Mouse (Mus musculus) kidney, postnatal 0 days (tissue): ENCODE measurements at regions not wholly inside any gene's neighbourhood (a gene's known extent, or its start where the extent isn't known, plus 50 kb on each side); places are given as distances from the start of the nearest gene placed in this dataset.
A peak's percentile ranks its signal among the peaks of the same experiment; 100 is the strongest.
"Not testable (repeated sequence)": the region's sequence is repeated elsewhere in the genome, so short reads cannot be mapped to it uniquely, and the experiment has no call there.

Source experiments
- ATAC-seq: fragments of 200-750 bp; cut with Nextera tagmentation; replicated peaks from 2 replicates; pipeline ENCODE4 v1.8.0; 2017; ENCODE audit warnings: low read depth, moderate number of reproducible peaks, moderate TSS enrichment, moderate library complexity; ENCODE audit not compliant: low FRiP score
- DNase-seq: peaks from one replicate; pipeline ENCODE4 v3.0.0-alpha.2; 2016; ENCODE audit warnings: low spot score
- H3K27ac ChIP-seq: fragments of 300-500 bp; sonication (generic); 2 replicates; pipeline ENCODE4 v1.5.1; 2014; ENCODE audit warnings: mild to moderate bottlenecking
- H3K27me3 ChIP-seq: fragments of 300-500 bp; sonication (generic); 2 replicates; pipeline ENCODE4 v1.6.1; 2014; ENCODE audit warnings: low read length, mixed read lengths; ENCODE audit not compliant: insufficient read depth
- H3K36me3 ChIP-seq: fragments of 300-500 bp; sonication (generic); 2 replicates; pipeline ENCODE4 v1.6.1; 2014; ENCODE audit warnings: low read length, mixed read lengths; ENCODE audit not compliant: insufficient read depth
- H3K4me1 ChIP-seq: fragments of 300-500 bp; sonication (generic); replicated peaks from 2 replicates; pipeline ENCODE4 v1.6.1; 2014; ENCODE audit warnings: antibody characterized with exemption, low read length, mixed read lengths; ENCODE audit not compliant: insufficient read depth
- H3K4me2 ChIP-seq: fragments of 300-500 bp; sonication (generic); 2 replicates; pipeline ENCODE4 v1.6.1; 2014; ENCODE audit warnings: mild to moderate bottlenecking, low read length, moderate library complexity, mixed read lengths
- H3K4me3 ChIP-seq: fragments of 300-500 bp; sonication (generic); replicated peaks from 2 replicates; pipeline ENCODE4 v1.5.1; 2014; ENCODE audit warnings: low read depth, low read length
- H3K9ac ChIP-seq: fragments of 300-500 bp; sonication (generic); 2 replicates; pipeline ENCODE4 v1.6.1; 2014; ENCODE audit warnings: low read depth, low read length
- H3K9me3 ChIP-seq: fragments of 300-500 bp; sonication (generic); replicated peaks from 2 replicates; pipeline ENCODE4 v1.6.1; 2016; ENCODE audit warnings: low read length, inconsistent platforms, mixed read lengths
- CTCF ChIP-seq: IDR thresholded peaks from 2 replicates; pipeline ENCODE4 v1.5.1; 2016; ENCODE audit warnings: antibody characterized with exemption, low read depth, mild to moderate bottlenecking, moderate library complexity
- WGBS: fragments of 180-500 bp; shearing (Covaris S2); extraction: QIAGEN DNeasy Blood & Tissue Kit; methylation state at CpG from one replicate; pipeline ENCODE4 v1.1.7; 2014; 5-methylcytosine and 5-hydroxymethylcytosine counted together

GRCm38 (mm10) chr12:32122915-32123314 is 61.8 kb upstream of the Prkar2b start:
- Histone ChIP-seq H3K36me3 (no peaks in the 10 kb centered on the region), H3K4me2 (no peak overlapping the region), H3K27me3 (no peaks in the 10 kb centered on the region), H3K4me1 (no peaks in the 10 kb centered on the region), H3K27ac (no peak overlapping the region), H3K4me3 (no peak overlapping the region), H3K9ac (no peak overlapping the region), H3K9me3 (no peaks in the 10 kb centered on the region)
- ATAC-seq (no peak), DNase-seq (no peak)
- TF ChIP-seq CTCF = no peak
- WGBS = 69% methylated on average over 2 of the region's 2 CpGs

GRCm38 (mm10) chr12:32122007-32122406 is 60.9 kb upstream of the Prkar2b start:
- not testable (repeated sequence) for H3K4me3 ChIP-seq, H3K4me2 ChIP-seq, H3K4me1 ChIP-seq, H3K27me3 ChIP-seq, H3K36me3 ChIP-seq, ATAC-seq, H3K9ac ChIP-seq, H3K27ac ChIP-seq, H3K9me3 ChIP-seq, DNase-seq
- WGBS = 87% methylated on average over 1 of the region's 1 CpGs

DNA sequence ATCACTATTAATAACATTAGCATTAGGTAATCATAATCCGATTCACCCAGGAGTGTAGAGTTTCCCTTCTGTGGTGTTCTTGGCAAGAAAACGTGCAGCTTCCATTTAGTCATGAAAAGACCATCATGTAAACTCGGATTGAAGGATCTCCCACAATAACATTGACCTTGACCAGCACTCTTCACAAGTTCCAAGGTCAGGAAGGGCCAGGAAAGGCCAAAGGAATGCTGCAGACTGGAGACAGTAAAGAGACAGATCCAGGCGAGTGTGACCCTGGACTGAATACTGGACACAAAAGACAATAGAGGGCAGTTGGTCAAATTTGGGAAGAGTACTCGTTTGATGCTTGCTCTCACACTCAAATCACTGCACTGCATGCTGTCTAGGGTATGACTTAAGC is 51.6 kb upstream of the Prkar2b start:
- ATAC-seq (no peak), DNase-seq (no peak)
- Histone ChIP-seq H3K4me3 (no peak overlapping the region), H3K27ac (no peak overlapping the region), H3K9ac (no peak overlapping the region), H3K27me3 (no peaks in the 10 kb centered on the region), H3K36me3 (no peaks in the 10 kb centered on the region), H3K9me3 (no peaks in the 10 kb centered on the region), H3K4me2 (no peak overlapping the region), H3K4me1 (no peaks in the 10 kb centered on the region)
- TF ChIP-seq CTCF = no peak
- WGBS = 59% methylated on average over 5 of the region's 5 CpGs

GRCm38 (mm10) chr12:32111508-32112119 is 50.5 kb upstream of the Prkar2b start:
- Histone ChIP-seq H3K36me3 (no peaks in the 10 kb centered on the region), H3K9me3 (no peaks in the 10 kb centered on the region), H3K4me2 (no peak overlapping the region), H3K9ac (no peak overlapping the region), H3K27ac (no peak overlapping the region), H3K4me1 (no peaks in the 10 kb centered on the region), H3K4me3 (no peak overlapping the region), H3K27me3 (no peaks in the 10 kb centered on the region)
- no peak for ATAC-seq
- TF ChIP-seq CTCF = no peak
- peak; percentile 59 for DNase-seq
- WGBS = 11% methylated on average over 7 of the region's 7 CpGs

DNA sequence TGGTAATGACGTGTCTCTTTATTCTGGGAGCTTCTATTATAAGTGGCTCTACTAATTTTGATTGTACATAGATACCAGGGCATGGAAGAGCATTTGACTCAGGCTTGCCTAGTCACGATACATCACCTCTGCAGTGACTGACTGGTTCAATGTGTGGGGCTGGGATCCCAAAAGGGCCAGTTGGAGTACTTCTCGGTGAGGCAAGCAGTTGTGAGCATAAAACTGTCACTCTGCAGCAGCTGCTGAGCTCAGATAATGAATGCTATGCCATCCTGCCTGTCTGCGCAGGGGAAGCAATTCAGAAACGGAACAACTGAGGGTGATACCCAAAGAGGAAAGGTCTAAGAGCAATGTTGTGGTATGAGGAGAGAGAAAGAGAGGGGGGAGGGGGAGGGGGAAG is 49.8 kb upstream of the Prkar2b start:
- peak; percentile 49 for DNase-seq
- no peak for TF ChIP-seq CTCF
- Histone ChIP-seq H3K4me2 (no peak overlapping the region), H3K9me3 (no peaks in the 10 kb centered on the region), H3K27me3 (no peaks in the 10 kb centered on the region), H3K4me1 (no peaks in the 10 kb centered on the region), H3K4me3 (no peak overlapping the region), H3K27ac (no peak overlapping the region), H3K36me3 (no peaks in the 10 kb centered on the region), H3K9ac (no peak overlapping the region)
- 20% methylated on average over 5 of the region's 5 CpGs for WGBS
- no peak; the same call in 1 of the 2 replicates for ATAC-seq
